Mouse (Mus musculus) E14TG2a.4 (cell line): ENCODE results near the gene Gpr45.

ENCODE experiments used
- CTCF ChIP-seq: conservative IDR thresholded peaks from 2 replicates; pipeline ENCODE4 v1.5.1; 2014; ENCODE audit warnings: low read length
- POU5F1 ChIP-seq: IDR thresholded peaks from 2 replicates; pipeline ENCODE4 v1.6.1; 2014; ENCODE audit warnings: low read length, borderline replicate concordance

DNA sequence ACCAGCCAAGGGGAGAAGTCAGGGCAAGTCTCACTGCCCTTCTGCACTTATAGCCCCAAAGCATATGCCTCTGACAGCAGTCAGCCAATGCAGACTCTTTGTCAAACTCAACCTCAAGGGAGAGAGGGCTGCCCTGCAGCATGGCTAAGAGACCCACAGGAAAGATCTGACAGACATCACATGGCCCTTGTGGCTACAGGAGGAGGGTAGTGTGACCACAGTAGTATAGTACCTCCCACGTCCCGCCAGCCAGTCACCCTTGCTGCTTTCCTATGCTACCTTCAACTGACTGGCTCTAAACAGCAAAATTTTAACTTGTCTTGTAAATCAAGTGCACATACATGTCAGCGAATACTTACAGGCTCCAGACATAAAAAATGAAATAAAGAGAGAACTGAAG, 31.4 kb downstream of the Gpr45 start:
- no peak for TF ChIP-seq CTCF
- TF ChIP-seq POU5F1 = no peak
